Mouse (Mus musculus) hindbrain, postnatal 0 days (tissue): Measurements from ENCODE around the gene Cdh23. TPM values are rescaled to one million over a fixed set of nuclear protein-coding genes. Genes with fewer than 3 reads are reported as not detected.
A peak's percentile ranks its signal among the peaks of the same experiment; 100 is the strongest.

Experiments used
- ATAC-seq: fragments of 200-750 bp; cut with Nextera tagmentation; 2 replicates; pipeline ENCODE4 v1.8.0; 2017; ENCODE audit warnings: mild to moderate bottlenecking, moderate TSS enrichment, moderate library complexity
- DNase-seq: peaks from one replicate; pipeline ENCODE4 v3.0.0-alpha.2; 2015; ENCODE audit warnings: low spot score
- H3K27ac ChIP-seq: fragments of 300-500 bp; sonication (generic); 2 replicates; pipeline ENCODE4 v1.5.1; 2014; ENCODE audit warnings: mild to moderate bottlenecking
- H3K27me3 ChIP-seq: fragments of 300-500 bp; sonication (generic); 2 replicates; pipeline ENCODE4 v1.6.1; 2014; ENCODE audit warnings: low read length, mixed read lengths; ENCODE audit not compliant: insufficient read depth
- H3K36me3 ChIP-seq: fragments of 300-500 bp; sonication (generic); 2 replicates; pipeline ENCODE4 v1.6.1; 2014; ENCODE audit warnings: low read length, mixed read lengths; ENCODE audit not compliant: insufficient read depth
- H3K4me1 ChIP-seq: fragments of 300-500 bp; sonication (generic); 2 replicates; pipeline ENCODE4 v1.6.1; 2014; ENCODE audit warnings: antibody characterized with exemption, low read length, mixed read lengths; ENCODE audit not compliant: insufficient read depth
- H3K4me2 ChIP-seq: fragments of 300-500 bp; sonication (generic); 2 replicates; pipeline ENCODE4 v1.6.1; 2014; ENCODE audit warnings: low read depth, mild to moderate bottlenecking, low read length, moderate library complexity, mixed read lengths
- H3K4me3 ChIP-seq: fragments of 300-500 bp; sonication (generic); 2 replicates; pipeline ENCODE4 v1.5.1; 2014; ENCODE audit warnings: low read length
- H3K9ac ChIP-seq: fragments of 300-500 bp; sonication (generic); replicated peaks from 2 replicates; pipeline ENCODE4 v1.6.1; 2014; ENCODE audit warnings: mild to moderate bottlenecking, low read length, moderate library complexity, mixed read lengths
- H3K9me3 ChIP-seq: fragments of 300-500 bp; sonication (generic); 2 replicates; pipeline ENCODE4 v1.6.1; 2016; ENCODE audit warnings: low read length, mixed read lengths
- CTCF ChIP-seq: IDR thresholded peaks from 2 replicates; pipeline ENCODE4 v1.5.1; 2016; ENCODE audit warnings: antibody characterized with exemption, control low read depth, low read depth
- WGBS: fragments of 180-500 bp; shearing (Covaris S2); extraction: QIAGEN DNeasy Blood & Tissue Kit; methylation state at CpG from one replicate; pipeline ENCODE4 v1.1.7; 2014; 5-methylcytosine and 5-hydroxymethylcytosine counted together
- polyA plus RNA-seq: library from polyadenylated mRNA; unstranded; fragments of >200 nt; fragmentation: Nextera tagmentation; extraction: Ambion mirVana; gene quantifications from 2 replicates; pipeline ENCODE4 v1.2.1, GENCODE M21; 2015
- total RNA-seq: library from RNA; depleted of rRNA; stranded (reverse); fragments of >200 nt; gene quantifications from 2 replicates; pipeline ENCODE4 v1.2.3, GENCODE M21; 2014

The Cdh23 gene
- total and polyA plus RNA-seq, 2 experiments from 2014 or later: 3.5 to 31.8 TPM

GRCm38 (mm10) chr10:60284248-60284647, 412.0 kb downstream of the Cdh23 start:
- WGBS: 35% methylated on average over 6 of the region's 6 CpGs

GRCm38 (mm10) chr10:60282116-60283014, 413.9 kb downstream of the Cdh23 start:
- no peak for TF ChIP-seq CTCF
- no peak overlapping the region for H3K9ac ChIP-seq
- no peaks in the 10 kb centered on the region for H3K9me3 ChIP-seq
- H3K27ac ChIP-seq: peak overlapping the region; percentile 51
- H3K27me3 ChIP-seq: no peaks in the 10 kb centered on the region
- H3K4me1 ChIP-seq: peaks cover 64% of the 10 kb centered on the region
- H3K4me3 ChIP-seq: no peak overlapping the region
- DNase-seq: no peak
- no peak overlapping the region for H3K4me2 ChIP-seq
- 64% methylated on average over 10 of the region's 10 CpGs for WGBS
- no peaks in the 10 kb centered on the region for H3K36me3 ChIP-seq
- ATAC-seq: no peak

More at GRCm38 (mm10) chr10:60284248-60284647, 412.0 kb downstream of the Cdh23 start:
- H3K9me3 ChIP-seq: no peaks in the 10 kb centered on the region
- DNase-seq: no peak
- H3K27me3 ChIP-seq: no peaks in the 10 kb centered on the region
- peak overlapping the region; percentile 28; the same call in 1 of the 2 replicates for H3K9ac ChIP-seq
- no peak for ATAC-seq
- TF ChIP-seq CTCF: no peak
- H3K4me2 ChIP-seq: peak overlapping the region; percentile 56
- no peaks in the 10 kb centered on the region for H3K36me3 ChIP-seq
- peaks cover 60% of the 10 kb centered on the region for H3K4me1 ChIP-seq
- no peak overlapping the region for H3K4me3 ChIP-seq
- H3K27ac ChIP-seq: peak overlapping the region; percentile 89

GRCm38 (mm10) chr10:60281571-60282050, 414.7 kb downstream of the Cdh23 start:
- Histone ChIP-seq H3K27me3 (no peaks in the 10 kb centered on the region), H3K9me3 (no peaks in the 10 kb centered on the region), H3K36me3 (no peaks in the 10 kb centered on the region), H3K27ac (peak overlapping the region; percentile 51; the same call in 1 of the 2 replicates), H3K4me3 (no peak overlapping the region), H3K4me1 (peaks cover 61% of the 10 kb centered on the region), H3K9ac (no peak overlapping the region), H3K4me2 (no peak overlapping the region)
- no peak for DNase-seq
- no peak for ATAC-seq
- 88% methylated on average over 9 of the region's 9 CpGs for WGBS
- no peak for TF ChIP-seq CTCF

GRCm38 (mm10) chr10:60280353-60280752, 415.9 kb downstream of the Cdh23 start:
- no peaks in the 10 kb centered on the region for H3K36me3 ChIP-seq
- 71% methylated on average over 6 of the region's 6 CpGs for WGBS
- H3K4me2 ChIP-seq: peak overlapping the region; percentile 76
- peaks cover 50% of the 10 kb centered on the region for H3K4me1 ChIP-seq
- H3K9ac ChIP-seq: peak overlapping the region; percentile 39; the same call in 1 of the 2 replicates
- H3K9me3 ChIP-seq: no peaks in the 10 kb centered on the region
- DNase-seq: no peak
- no peak for ATAC-seq
- peak overlapping the region; percentile 11; the same call in 1 of the 2 replicates for H3K4me3 ChIP-seq
- H3K27me3 ChIP-seq: no peaks in the 10 kb centered on the region
- TF ChIP-seq CTCF: no peak
- H3K27ac ChIP-seq: peak overlapping the region; percentile 16; the same call in 1 of the 2 replicates

- Histone ChIP-seq H3K4me2 (peak overlapping the region; percentile 76), H3K27me3 (no peaks in the 10 kb centered on the region), H3K9me3 (no peaks in the 10 kb centered on the region), H3K36me3 (no peaks in the 10 kb centered on the region), H3K4me3 (peak overlapping the region; percentile 11; the same call in 1 of the 2 replicates), H3K27ac (no peak overlapping the region), H3K4me1 (peaks cover 45% of the 10 kb centered on the region), H3K9ac (peak overlapping the region; percentile 39; the same call in 1 of the 2 replicates)
- WGBS: 69% methylated on average over 9 of the region's 9 CpGs
- DNase-seq: no peak
- TF ChIP-seq CTCF: no peak
- no peak for ATAC-seq
Measured at GRCm38 (mm10) chr10:60279941-60280301, 416.4 kb downstream of the Cdh23 start.

GRCm38 (mm10) chr10:60279290-60279940, 416.9 kb downstream of the Cdh23 start:
- no peak for DNase-seq
- no peaks in the 10 kb centered on the region for H3K36me3 ChIP-seq
- H3K9ac ChIP-seq: peak overlapping the region; percentile 39; the same call in 1 of the 2 replicates
- H3K27me3 ChIP-seq: no peaks in the 10 kb centered on the region
- H3K9me3 ChIP-seq: no peaks in the 10 kb centered on the region
- peaks cover 40% of the 10 kb centered on the region for H3K4me1 ChIP-seq
- 37% methylated on average over 8 of the region's 8 CpGs for WGBS
- no peak for TF ChIP-seq CTCF
- H3K4me2 ChIP-seq: peak overlapping the region; percentile 76
- no peak for ATAC-seq
- H3K4me3 ChIP-seq: peak overlapping the region; percentile 11
- H3K27ac ChIP-seq: no peak overlapping the region
